In genomic region chr9:122633484-122633883, GRCm38 (mm10) we compare ENCODE assay signal across 25 mouse cellular contexts.
"Had no signal": no experiment of that assay in that cellular context is flagged by ENCODE, and none has a peak within 500 bp of the region (broad histone marks: within the 10 kb centered on the region; RNA-seq: fewer than 3 reads in every experiment).

No protein-coding gene starts in this region.

- H3K27ac ChIP-seq: embryonic facial prominence, embryonic 10.5 days; embryonic facial prominence, embryonic 12.5 days; embryonic facial prominence, embryonic 13.5 days; embryonic facial prominence, embryonic 15.5 days; forebrain, embryonic 10.5 days; forebrain, embryonic 12.5 days; forebrain, embryonic 13.5 days; forebrain, embryonic 15.5 days; gastrocnemius, adult 2 months; heart, adult 2 months had no signal

- DNase-seq: cerebellum, adult 8-10 months; cerebellum, adult 9-10 months; cerebellum, adult 9-11 months; cerebellum, postnatal 25 days; cerebellum, postnatal 36 days; embryo, embryonic 11 days; forebrain, postnatal 0 days; gastrocnemius, adult 2 months; gastrocnemius, postnatal 10 days; gastrocnemius, postnatal 14 days; gastrocnemius, postnatal 25 days; gastrocnemius, postnatal 36 days; heart, adult 18-20 months; heart, adult 2 months had no signal

- ATAC-seq: forebrain, embryonic 13.5 days; forebrain, embryonic 14.5 days; forebrain, embryonic 15.5 days; forebrain, embryonic 16.5 days; forebrain, postnatal 0 days had no signal

- H3K4me3 ChIP-seq: embryonic facial prominence, embryonic 10.5 days; embryonic facial prominence, embryonic 12.5 days; embryonic facial prominence, embryonic 13.5 days; embryonic facial prominence, embryonic 15.5 days; erythroblast, embryonic 14.5 days; forebrain, embryonic 10.5 days; forebrain, embryonic 12.5 days; forebrain, embryonic 13.5 days; forebrain, embryonic 15.5 days; gastrocnemius, adult 2 months; heart, adult 2 months had no signal

- H3K4me1 ChIP-seq: embryonic facial prominence, embryonic 12.5 days had no signal
